Mouse (Mus musculus) heart, adult 2 months (tissue): ENCODE results near the gene Pom121.

Experiments used
- CTCF ChIP-seq: fragments of 200-600 bp; IDR thresholded peaks from 2 replicates; pipeline ENCODE4 v1.8.1; 2022; ENCODE audit warnings: antibody characterized with exemption, mild to moderate bottlenecking, moderate library complexity
- EP300 ChIP-seq: fragments of 200-500 bp; IDR thresholded peaks from 2 replicates; pipeline ENCODE4 v1.6.1; 2011; ENCODE audit warnings: low read depth, low read length, control low read depth; ENCODE audit not compliant: insufficient read depth
- POLR2A ChIP-seq: fragments of 200-500 bp; IDR thresholded peaks from 2 replicates; pipeline ENCODE4 v1.6.1; 2011; ENCODE audit warnings: mild to moderate bottlenecking, low read depth, low read length, control low read depth; ENCODE audit not compliant: insufficient read depth

DNA sequence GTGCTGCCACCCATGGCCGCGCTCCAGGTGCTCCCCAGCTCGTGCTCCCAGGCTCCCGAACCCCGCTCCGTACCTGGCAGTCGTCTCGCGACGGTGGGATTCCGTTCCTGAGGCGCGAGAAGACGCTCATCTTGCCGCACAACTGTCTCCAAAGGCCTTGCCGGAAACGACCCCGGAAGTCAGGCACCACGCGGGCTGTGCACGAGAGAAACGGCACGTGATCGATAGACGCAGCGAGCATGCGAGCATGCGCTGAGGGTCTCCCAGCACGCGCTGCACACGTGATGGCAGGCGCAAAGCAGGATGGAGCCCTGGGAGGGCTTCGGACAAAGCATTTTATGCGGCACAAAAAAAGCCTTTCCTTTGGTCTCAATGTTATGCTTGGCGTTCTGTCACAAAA, 44.5 kb downstream of the Pom121 start, which contains the start of gene Fkbp6:
- no peak for TF ChIP-seq CTCF
- no peak for TF ChIP-seq POLR2A
- TF ChIP-seq EP300: no peak
